Mouse (Mus musculus): ENCODE data around the gene Tiam1.

Gene Tiam1

DNA sequence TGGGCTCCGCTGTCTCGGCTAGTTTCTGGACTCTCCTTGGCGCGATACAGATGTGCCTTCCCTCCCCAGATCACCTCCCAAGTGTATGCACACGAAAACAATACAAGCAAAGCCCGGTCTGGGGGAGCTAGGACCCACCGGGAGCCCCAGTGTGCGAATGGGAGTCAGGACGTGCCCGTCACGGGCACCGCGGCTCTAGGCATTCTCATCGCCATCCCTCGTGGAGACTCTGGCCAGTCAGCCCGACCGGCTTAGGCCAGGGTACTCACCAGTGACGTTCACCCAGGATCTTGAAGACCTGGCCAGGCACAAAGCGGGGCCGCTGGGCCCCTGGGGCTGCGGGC, 181 bp downstream of the Tiam1 start:
- no peak for DNase-seq (ENCODE audit: low read depth, low spot score)

DNA sequence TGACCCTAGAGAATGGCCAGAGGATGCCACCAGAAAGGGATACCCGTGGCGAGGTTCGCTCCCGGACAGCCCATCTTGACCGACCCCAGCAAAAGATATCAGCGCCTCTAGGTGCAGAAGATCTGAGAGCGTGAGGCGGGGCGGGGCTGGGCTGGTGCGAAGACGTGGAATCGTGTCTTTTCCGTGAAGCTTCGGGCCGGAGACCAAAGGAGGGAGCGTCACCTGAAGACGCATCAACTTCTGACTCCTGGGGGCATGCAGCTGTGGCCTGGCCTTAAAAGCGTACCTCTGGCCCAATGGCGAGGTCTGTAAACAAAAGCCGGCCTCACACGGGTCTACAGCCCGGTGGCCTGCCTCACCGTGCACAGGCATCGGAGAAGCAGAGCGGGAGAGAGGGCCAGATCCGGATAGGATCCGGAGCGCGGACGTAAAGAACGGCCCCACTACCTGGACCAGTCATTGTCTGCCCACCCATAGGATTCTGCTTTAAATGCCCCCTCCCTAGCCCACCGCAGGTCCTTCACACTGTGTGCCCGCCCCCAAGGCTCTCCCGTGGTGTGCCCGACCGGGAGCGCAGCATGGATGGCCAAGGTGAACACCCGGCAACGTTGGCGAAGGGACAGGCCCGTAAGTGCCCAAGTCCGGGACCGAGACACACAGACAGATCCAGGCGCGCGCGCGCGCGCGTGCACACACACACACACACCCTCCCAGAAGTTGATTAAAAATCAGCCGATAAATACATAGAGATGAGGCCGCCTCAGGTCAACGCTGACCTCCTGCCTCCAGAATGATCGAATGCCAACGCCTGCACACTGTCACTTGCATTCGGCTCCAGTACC, 774 bp downstream of the Tiam1 start:
- DNase-seq (ENCODE audit: low read depth, low spot score) = no peak

DNA sequence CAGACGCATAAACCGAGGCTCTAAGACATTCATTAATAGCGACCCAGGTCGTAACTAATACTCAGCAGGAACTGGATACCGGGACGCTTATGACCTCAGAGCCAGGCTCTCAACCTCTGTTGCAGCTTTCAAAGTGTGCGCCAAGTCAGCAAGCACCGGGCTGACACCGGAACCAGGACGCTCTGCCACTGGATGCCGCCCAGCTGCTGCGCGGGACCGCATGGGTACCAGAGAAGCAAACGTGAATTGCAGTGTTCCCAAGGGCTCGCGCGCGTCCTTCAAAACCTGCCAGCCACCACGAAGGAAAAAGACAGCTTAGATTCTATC, 1.4 kb downstream of the Tiam1 start:
- no peak for DNase-seq (ENCODE audit: low read depth, low spot score)

DNA sequence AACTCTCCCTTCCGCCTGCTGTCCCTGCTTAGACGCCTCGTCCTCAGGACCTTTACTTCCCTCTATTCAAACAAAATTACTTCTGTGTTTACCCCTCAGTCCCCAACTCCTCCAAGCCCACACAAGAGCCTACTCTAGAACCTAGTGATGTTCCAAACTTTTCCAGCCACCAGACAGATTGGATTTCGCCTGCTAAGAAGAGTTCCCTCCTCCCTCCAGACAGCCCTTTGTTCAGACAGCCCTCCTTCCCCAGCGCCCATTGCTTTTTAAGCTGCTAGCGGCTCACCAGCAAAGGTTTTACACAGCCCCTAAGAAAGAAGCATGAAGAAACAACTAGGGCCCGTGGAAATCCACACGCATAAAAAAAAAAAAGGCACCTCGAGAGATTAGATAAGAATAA, 2.0 kb downstream of the Tiam1 start:
- DNase-seq (ENCODE audit: low read depth, low spot score) = no peak

DNA sequence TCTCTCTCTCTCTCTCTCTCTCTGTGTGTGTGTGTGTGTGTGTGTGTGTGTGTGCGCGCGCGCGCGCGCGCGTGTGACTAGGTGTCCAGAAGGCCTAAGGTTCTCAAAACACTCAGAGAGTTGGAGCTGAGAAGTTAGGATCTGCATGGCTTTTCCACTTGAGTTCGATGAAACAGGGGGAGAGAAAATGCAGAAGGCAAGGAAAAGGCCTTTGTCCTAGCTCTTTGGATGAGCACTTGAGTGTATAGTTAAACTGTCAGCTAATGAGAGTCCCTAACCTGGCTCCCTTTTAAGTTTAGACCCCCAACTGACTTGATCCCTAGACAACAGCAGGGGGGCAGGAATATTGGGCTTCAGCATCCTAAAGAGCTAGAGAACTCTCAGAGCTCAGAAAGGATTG, 3.0 kb downstream of the Tiam1 start:
- no peak for DNase-seq (ENCODE audit: low read depth, low spot score)

DNA sequence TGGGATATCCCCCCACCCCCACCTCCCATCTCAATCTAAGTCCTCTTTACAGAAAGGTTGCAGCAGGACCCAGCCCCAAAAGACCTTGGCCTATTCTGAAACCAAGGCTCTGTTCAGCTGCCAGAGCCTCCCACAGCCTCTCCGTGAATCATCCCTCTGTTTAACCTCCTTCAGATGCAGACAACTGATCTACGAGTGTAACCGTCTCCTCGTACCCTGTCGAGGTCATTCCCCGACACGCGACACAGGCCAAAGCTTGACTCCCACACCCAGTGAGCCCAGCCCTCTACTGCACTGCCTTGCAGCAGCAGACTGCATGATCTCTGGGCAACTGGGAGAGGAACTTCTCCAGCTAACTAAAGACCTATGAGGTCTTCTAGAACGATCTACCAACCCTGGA, 3.9 kb downstream of the Tiam1 start:
- no peak for DNase-seq (ENCODE audit: low read depth, low spot score)

DNA sequence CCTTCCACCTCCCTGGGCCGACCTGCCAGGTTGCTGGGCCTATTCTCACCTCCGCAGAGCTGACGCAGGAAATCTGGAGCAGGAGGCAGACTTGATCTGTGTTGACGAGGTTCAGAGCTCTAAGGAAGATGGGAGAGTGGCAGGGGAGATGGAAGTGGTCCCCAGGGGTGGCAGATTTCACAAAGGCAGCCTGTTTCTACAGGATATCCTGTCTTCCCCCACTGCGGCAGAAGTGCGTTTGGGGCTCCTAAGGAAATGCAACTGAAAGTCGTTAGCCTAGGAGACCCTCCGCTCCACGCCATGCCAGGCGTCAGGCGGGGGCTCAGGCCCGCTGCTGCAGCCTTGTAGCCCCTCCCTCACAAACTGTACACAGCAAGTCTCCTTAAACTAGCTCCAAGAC, 5.4 kb downstream of the Tiam1 start:
- no peak for DNase-seq (ENCODE audit: low read depth, low spot score)

DNA sequence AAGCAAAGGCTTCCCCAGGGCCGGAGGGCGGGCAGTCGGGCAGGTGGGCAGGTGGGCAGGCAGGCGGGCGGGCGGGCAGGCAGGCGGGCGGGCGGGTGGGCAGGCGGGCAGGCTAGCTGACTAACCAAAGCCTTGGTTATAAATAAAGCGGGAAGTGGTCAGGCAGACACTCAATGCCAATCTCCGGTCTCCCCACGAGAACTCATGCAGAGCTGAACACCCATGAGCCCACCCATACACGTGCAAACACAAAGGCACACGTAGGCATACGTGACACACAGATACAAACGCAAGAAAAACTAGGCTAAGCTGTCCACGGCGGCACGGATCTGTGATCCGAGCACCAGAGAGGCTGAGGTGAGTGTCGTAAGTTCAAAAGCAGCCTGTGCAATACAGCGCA, 6.4 kb downstream of the Tiam1 start:
- no peak for DNase-seq (ENCODE audit: low read depth, low spot score)

DNA sequence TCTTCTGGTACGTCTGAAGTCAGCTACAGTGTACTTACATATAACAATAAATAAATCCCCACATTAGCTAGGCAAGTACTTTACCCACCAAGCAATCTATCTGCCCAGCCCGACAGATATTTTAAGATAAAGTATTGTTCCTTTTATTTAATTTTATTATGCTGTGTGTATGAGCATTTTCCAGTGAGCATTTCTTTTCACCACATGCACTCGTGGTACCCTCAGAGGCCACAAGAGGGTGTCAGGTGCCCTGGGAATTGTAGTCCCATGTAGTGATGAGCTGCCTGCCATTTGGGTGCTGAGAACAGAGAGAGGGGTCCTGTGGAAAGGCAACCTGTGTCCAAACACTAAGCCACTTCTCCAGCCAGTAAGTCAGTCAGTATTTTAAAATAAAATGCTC, 8.0 kb downstream of the Tiam1 start:
- DNase-seq (ENCODE audit: low read depth, low spot score) = peak; percentile 25

DNA sequence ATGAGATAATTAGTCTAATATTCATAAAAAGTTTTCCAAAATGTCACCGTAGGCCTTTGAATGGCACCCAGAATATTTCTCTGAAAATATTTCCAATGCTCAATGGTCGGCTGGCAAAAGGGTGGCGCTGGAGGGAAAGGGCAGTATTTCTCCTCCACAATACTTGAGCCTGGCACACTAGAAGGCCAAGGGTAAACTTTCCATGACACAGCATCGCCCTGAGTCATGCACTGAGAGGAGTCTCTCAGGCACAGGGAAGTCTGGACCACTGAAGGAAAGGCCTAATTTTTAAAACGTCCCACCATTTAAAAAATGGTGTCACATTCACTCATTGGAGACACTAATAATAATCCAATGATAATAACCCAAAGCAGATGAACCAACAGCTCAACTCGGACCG, 9.2 kb downstream of the Tiam1 start:
- peak; percentile 42 for DNase-seq (ENCODE audit: low read depth, low spot score)

DNA sequence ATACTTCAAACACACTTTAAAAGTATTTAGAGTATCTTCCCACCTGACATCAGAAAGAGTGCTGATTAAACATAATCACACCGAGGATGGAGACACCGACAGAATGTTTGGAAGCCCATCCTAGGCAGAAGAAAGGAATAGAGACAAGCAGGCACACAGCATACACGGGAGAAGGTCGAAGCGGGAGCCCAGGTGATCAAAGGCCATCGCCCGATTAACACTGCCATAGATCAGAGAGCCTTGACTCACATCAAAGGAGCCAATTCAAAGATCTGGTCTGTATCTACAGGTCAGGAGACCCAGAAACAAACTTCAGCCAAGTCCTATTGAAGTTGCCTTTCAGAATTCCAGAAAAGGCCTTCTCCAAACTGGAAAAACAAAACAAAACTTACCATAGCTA, 10.8 kb downstream of the Tiam1 start:
- no peak for DNase-seq (ENCODE audit: low read depth, low spot score)

DNA sequence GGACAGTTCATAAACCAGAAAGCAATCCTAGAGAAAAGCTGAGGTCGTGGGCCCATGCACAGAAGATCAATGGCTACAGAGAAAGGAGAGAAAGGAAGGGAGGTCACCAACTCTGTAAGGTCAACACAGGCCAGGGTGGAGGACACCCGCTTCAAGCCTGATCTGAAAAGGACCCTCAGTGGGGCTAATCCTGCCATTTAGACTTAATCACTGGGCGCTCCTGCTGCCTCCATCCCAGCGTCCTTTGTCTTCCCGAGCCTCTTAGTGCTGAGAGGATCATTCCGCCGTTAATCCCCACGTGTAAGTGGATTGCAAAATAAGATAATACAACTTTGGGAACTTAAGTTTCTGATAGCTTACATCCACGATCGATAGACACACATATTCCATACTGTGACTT, 11.2 kb downstream of the Tiam1 start:
- DNase-seq (ENCODE audit: low read depth, low spot score) = no peak

DNA sequence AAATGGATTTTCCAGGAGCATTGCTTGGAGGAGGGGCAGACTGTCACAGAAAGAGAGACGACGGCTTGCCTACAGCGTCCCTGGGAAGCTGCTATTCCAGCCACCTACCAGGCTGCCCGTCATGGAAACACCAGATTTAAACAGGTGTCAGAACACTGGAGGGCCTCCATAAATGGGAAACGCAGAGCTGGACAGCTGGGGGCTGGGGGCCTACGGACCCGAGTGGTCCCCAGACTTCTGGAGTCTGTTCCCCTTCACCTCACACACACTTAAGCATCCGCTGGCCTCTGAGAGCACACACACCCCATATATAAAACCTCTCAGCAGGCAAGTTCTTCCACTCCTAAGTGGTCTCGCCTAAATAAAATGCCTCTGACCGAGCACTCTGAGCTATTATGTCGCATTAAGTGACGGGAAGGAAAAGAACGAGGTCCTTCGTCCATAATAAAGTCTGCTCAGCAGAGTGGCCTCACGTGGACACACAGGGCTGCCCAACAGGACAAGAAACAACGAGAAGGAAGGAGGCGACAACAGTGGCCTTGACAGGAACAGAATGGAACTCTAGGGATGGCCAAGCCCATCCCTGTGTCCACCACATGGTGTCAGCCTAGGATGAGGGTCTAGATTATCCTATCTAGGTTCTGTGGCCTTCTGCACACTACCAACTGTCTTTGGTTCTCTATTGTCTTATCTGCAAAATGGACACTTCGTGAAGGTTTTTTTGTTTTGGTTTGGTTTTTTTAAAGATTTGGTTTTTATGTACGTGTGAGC, 14.6 kb downstream of the Tiam1 start:
- no peak for DNase-seq (ENCODE audit: low read depth, low spot score)

DNA sequence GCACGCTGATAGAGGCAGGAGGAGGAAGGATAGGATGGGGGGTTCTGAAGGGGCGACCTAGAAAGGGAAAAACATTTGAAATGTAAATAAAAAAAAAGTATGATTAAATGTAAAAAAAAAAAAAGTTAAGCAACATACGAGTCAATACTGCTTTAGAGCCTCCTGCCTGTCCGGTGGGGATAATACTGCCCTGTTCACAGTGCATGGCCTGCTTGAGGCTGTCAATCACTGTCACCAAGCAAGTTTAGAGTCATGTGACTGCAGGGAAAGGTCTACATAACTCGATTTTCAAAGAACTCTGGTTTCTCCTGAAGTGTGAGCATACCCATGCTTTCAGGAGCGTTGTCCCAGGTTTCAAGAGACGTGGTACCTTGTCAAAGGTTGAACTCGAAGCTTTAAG, 15.2 kb downstream of the Tiam1 start:
- DNase-seq (ENCODE audit: low read depth, low spot score) = no peak

DNA sequence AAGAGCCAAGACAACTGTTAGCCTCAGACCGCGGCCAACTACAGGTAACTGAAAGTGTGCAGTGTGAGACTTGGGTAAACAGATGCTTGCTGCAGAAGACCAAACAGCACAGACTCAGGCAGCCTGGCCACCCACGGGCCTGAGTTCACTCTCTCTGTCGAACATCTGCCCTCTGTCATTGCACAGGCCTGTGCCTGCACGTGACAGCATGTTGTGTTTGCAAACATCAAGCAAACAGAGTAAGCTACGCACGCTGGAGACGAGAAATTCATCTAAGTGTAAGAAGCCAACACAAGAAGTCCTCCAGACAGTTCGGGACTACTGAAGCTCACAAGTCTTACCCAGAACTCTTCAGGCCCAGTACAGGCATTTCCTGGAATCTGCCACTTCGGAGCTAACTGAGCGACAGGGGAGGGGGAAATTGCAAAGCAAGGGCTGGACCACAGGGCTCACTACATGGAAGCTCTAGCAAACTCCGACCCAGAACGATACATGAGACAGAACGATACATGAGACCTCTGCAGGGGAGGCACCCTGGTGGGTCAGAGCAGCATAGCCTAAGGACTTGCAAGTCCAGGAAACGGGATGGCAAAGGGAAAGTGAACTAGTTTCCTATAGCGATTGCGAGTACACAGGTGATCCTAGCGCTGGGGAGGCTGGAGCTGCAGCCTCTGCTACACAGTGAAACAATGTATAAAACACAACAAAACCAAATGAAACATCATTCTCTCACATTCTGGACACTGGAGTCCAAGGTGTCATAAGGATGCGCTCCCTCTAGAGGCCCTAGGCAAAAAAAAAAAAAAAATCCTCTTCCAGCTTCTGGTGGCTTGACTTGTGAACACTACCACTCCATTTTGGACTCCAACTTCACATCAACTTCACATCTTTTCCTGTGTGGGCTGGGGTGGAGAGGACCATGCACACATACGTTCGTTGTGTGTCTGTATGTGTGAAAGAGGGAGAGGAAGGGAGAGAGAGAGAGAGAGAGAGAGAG, 18.0 kb downstream of the Tiam1 start:
- no peak for DNase-seq (ENCODE audit: low read depth, low spot score)

DNA sequence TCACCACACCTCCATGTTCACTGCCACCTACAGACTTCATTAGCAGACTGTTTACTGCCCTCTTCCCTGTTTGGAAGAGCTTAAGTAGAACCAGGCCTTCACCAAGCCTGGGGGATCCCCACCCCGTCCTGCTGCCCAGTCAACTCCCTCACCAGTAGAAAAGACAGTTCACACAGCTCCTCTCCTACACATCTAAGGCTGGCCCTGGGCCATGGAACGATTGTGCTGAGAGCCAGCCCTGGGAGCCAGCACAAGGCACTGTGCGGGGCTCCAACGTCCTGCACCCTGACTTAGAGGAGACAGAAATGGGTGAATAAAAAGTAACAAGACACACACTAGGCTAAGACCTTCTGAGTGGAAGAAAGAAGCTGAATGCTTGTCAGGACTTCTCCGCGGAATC, 20.5 kb downstream of the Tiam1 start:
- DNase-seq (ENCODE audit: low read depth, low spot score) = no peak

DNA sequence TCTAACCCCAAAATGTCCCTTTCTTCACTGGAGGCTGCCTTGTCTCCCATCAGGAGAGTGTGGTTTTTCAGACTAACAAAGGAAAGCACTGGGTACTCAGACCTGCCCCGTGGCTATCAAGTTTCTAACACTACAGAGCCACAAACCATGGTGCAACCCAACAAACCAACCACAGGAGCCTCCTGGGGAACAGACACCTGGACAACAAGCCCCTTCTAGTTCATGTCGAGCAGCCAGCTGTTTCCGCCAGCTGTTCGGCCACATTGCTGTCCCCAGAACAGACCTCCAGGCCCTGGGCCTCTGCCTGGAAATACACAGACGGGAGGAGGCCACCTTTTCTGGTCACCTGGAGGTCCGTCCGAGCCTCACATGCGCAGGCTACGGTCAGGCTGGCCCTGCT, 21.1 kb downstream of the Tiam1 start:
- DNase-seq (ENCODE audit: low read depth, low spot score) = no peak

DNA sequence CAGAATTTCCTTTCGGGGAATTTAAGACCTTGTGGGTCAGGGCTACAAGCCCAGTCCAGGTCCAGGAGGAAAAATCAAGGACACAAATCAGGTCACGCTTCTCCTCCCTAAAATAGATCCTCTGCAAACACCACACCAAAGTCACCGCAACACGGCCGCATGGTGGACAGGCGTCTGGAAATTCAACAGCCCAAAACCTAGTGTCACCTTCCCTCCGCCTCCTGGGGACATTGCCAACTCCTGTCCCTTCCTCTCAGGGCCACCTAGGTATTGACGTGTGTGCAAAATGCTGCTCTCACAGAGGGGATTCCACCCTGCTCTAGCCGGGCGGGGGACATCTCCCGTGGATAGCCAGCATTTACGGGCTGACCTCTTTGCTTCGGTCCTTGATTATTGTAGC, 21.8 kb downstream of the Tiam1 start:
- no peak for DNase-seq (ENCODE audit: low read depth, low spot score)

DNA sequence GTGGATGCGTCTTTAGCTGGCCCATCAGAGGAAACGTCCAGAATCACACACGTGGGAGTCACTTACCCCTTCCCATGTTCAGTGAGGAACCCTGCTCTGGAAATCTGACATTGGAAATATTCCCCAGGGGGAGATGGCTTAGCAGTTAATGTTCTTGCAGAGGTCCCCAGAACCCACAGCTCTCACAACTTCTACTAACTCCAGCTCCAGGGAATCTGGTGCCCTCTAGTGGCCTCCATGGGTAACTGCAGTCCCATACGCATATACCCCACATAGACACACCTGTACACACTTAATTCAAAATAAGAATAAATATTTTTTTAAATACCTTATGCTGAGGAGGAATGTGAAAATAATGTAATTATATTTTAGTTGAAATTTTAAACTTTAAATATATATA, 23.6 kb downstream of the Tiam1 start:
- no peak for DNase-seq (ENCODE audit: low read depth, low spot score)

DNA sequence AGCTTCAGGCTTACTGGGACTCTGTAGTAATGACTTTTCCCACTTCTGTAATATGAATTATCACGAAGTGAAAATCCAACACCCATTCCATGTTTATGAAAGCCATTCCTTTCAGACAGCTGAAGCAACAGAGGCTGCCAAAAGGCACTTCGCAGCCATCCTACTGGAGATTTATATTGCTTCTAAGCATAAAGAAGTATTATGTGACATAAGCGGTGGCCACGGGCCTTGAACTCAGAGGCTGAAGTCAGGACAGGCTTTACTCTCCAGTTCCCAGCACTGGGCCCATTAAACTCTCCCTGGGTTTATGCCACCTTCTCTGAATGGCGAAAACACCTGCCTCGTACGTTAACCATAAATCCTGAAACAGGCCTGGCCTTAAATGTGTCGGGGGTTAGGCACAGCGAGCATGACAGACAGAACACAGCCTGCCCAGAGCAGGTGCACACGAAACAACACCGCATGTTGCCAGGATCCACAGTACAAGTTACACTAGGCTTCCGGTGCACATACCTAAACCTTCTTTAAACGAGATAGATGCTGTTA, 26.9 kb downstream of the Tiam1 start:
- DNase-seq (ENCODE audit: low read depth, low spot score) = no peak

DNA sequence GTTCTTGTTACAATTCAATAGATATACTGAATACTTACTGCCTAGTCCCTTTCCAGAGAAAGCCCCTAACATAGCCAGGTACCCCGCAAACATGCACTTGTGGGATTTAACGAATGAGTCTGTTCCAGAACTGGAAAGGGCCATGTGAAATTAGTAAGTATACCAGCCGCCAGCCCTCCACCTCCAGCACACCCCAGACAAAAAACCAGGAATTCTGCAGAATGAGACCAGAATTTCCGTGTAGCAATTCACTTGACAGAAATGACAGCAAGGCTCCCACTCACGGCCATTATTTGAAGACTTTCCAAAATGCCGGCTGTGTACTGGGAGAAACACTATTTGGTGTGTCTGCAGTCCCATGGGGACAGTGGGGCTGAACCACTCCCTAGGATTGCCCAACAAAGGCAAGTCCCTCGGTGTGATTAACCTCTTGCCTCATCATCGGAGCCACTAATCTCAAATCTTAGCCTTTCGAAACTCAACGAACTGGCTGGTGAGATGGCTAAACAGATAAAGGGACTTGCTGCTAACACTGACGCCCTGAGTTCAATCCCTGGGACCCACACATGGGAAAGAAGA, 30.9 kb downstream of the Tiam1 start:
- no peak for DNase-seq (ENCODE audit: low read depth, low spot score)

DNA sequence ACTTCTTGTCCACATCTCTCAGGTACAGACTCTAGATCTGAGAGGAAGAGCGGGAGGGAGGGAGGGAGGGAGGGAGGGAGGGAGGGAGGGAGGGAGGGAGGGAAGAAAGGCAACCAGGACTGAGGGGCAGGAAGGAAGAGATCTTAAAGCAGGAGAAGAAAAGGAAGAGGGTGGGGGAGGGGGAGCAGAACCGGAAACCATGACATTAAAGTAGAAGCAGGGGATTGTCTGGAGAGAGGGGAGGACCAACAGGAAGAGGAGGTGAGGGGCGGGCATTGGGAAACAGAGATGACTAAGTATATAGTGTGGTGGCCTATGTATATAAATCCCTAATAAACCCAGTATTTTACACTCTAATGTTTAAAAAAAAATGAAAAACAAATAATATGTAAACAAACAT, 34.1 kb downstream of the Tiam1 start:
- no peak for DNase-seq (ENCODE audit: low read depth, low spot score)
